Mouse (Mus musculus) erythroblast, embryonic 14.5 days (primary cell): ENCODE measurements around the gene Srl. TPM values are rescaled to one million over a fixed set of nuclear protein-coding genes. Genes with fewer than 3 reads are reported as not detected.

ENCODE experiments used
- H3K27me3 ChIP-seq: 2 replicates; pipeline ENCODE4 v1.6.1; 2012; ENCODE audit warnings: inconsistent platforms; ENCODE audit not compliant: control insufficient read depth
- H3K36me3 ChIP-seq: 2 replicates; pipeline ENCODE4 v1.6.1; 2012; ENCODE audit warnings: mild to moderate bottlenecking, inconsistent platforms; ENCODE audit not compliant: control insufficient read depth
- H3K4me1 ChIP-seq: 2 replicates; pipeline ENCODE4 v1.6.1; 2012; ENCODE audit warnings: inconsistent platforms; ENCODE audit not compliant: control insufficient read depth
- H3K4me3 ChIP-seq: replicated peaks from 2 replicates; pipeline ENCODE3; 2012; ENCODE audit warnings: moderate library complexity, mild to moderate bottlenecking, inconsistent platforms
- H3K9me3 ChIP-seq: 2 replicates; pipeline ENCODE4 v1.6.1; 2012; ENCODE audit warnings: low read length, inconsistent platforms, mixed read lengths; ENCODE audit not compliant: control insufficient read depth
- GATA1 ChIP-seq: IDR thresholded peaks from 2 replicates; pipeline ENCODE4 v1.6.1; 2012; ENCODE audit warnings: low read length, inconsistent platforms, mixed read lengths
- TAL1 ChIP-seq: IDR thresholded peaks from 3 replicates; pipeline ENCODE4 v1.6.1; 2012; ENCODE audit warnings: low read length, inconsistent platforms, mixed read lengths
- polyA plus RNA-seq: library from polyadenylated mRNA; stranded (reverse); fragments of >175 nt; gene quantifications from 2 replicates; pipeline ENCODE4 v1.2.3, GENCODE M21; 2012

Gene Srl
- polyA plus RNA-seq, 1 experiment, result not detected

DNA sequence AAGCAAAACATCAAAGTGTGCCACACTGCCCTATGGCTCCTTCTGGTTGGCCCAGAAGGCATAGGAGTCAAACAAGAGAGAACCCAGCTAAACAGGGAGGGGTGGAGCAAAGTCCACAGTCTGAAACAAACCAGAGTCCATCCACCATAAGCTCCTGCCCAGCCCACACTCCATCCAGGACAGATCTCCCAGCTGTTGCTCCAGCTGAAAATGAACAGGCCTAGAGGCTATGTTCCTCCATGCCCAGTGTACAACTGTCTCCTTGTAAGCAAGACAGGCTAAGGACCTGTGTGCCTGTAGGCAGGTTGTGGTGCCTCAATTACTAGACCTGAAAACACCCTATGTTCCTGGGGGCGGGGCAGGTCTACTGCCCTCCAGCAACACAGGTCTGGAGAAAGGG, 15.5 kb upstream of the Srl start:
- H3K36me3 ChIP-seq, result peaks cover 41% of the 10 kb centered on the region
- peak overlapping the region; percentile 90 for H3K4me3 ChIP-seq
- peaks cover 2% of the 10 kb centered on the region; the same call in 1 of the 2 replicates for H3K9me3 ChIP-seq
- H3K27me3 ChIP-seq, result peaks cover 8% of the 10 kb centered on the region
- peaks cover 92% of the 10 kb centered on the region for H3K4me1 ChIP-seq
- no peak for TF ChIP-seq TAL1
- TF ChIP-seq GATA1, result no peak

DNA sequence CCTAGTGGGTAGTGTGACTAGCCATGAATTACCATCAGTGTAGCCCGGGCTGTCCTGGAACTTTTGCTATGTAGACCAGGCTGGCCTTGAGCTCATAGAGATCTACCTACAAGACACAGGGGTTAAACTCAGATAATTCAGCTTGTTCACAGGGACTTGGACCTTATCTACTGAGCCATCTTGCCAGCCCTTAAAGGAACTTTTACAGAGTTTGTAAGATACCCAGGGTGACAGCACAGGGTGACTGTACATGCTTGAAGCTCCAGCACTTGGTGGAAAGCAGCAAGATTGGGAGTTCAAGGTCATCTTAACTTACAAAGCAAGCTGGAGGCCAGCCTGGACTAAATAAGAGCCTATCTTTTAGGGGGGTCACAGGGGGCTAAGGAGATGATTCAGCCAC, 13.9 kb upstream of the Srl start:
- Histone ChIP-seq H3K4me1 (peaks cover 96% of the 10 kb centered on the region), H3K4me3 (no peak overlapping the region), H3K9me3 (peaks cover 2% of the 10 kb centered on the region; the same call in 1 of the 2 replicates), H3K27me3 (peaks cover 1% of the 10 kb centered on the region; the same call in 1 of the 2 replicates), H3K36me3 (peaks cover 56% of the 10 kb centered on the region)
- no peak for TF ChIP-seq TAL1
- peak; percentile 82 for TF ChIP-seq GATA1

DNA sequence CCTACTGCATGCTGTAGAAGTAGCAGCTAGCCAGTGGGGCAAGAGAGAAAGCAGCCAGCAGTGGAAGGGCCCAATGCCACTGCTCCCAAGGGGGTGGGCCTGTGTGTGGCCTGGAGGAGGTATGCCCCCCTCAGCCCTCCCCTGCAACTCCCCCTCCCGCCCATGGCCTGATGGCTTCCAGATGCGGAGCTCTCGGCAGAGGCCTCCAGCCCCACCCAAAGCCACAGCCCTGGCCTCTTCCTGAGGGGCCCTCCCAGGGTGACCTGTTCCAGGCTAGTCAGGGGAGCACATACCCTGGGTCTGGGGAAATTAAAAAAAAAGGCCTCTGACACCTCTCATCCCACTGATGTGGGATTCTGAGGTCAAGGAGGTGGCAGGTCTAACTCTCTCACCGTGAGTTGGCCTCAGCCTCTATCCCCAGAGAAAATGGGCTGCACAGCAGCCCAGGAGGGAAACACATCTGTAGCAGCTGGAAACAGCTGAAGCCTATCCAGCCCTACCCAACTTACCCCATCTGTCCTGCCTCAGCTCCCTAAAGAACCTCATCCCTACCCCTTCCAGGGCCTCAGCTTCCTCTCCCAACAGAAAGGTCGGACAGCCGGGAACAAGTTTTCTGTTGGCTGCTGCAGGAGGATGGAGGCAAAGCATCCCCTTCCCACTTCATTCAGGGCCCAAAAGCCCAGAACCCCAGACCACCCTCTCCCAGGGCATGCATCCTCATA, 11.4 kb upstream of the Srl start:
- peaks cover 2% of the 10 kb centered on the region; the same call in 1 of the 2 replicates for H3K9me3 ChIP-seq
- TF ChIP-seq GATA1 (no peak), TAL1 (no peak)
- no peaks in the 10 kb centered on the region for H3K27me3 ChIP-seq
- peaks cover 75% of the 10 kb centered on the region for H3K36me3 ChIP-seq
- peak overlapping the region; percentile 60 for H3K4me3 ChIP-seq
- peaks cover 73% of the 10 kb centered on the region for H3K4me1 ChIP-seq

DNA sequence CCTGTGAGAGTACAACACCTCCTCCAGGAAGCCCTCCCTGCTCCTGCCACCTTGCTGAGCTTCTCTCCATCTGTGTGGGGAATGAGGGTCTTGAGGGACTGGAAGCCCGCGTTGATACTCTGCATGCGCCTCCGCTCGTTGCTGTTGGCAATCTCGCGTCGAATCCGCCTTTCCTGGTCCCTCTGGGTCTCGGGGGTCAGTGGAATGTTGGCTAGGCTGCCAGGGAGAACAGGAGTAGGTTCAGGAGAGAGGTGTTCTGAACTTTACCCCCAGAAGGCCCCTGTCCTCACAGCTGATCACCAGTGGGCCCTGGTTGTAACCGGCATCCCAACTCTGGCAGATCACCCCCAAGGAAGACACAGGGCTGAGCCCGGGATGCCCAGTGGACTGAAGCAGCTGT, 10.3 kb upstream of the Srl start:
- TF ChIP-seq TAL1 (no peak), GATA1 (no peak)
- no peaks in the 10 kb centered on the region for H3K27me3 ChIP-seq
- peaks cover 62% of the 10 kb centered on the region for H3K4me1 ChIP-seq
- H3K4me3 ChIP-seq, result no peak overlapping the region
- peaks cover 2% of the 10 kb centered on the region; the same call in 1 of the 2 replicates for H3K9me3 ChIP-seq
- H3K36me3 ChIP-seq, result peaks cover 77% of the 10 kb centered on the region

DNA sequence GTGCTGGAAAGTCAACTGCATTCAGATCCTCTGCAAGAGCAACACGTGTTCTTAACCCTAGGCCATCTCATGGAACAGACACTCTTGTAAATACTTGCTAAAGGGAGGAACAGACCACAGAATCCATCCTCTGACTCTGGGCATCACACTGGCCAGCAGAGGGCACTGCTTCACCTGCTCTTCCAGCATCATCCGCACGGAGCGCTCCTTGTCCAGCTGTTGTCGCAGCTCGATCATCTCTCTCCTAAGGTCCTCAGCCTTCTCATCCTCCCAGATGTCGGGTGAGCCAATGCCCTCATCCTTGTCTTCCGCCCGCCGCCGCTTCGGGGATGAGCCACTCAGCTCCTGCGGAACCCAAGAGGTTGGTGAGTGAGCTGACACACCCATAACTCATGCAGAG, 9.4 kb upstream of the Srl start:
- TF ChIP-seq GATA1 (no peak), TAL1 (no peak)
- peaks cover 80% of the 10 kb centered on the region for H3K36me3 ChIP-seq
- H3K9me3 ChIP-seq, result peaks cover under 1% of the 10 kb centered on the region; the same call in 1 of the 2 replicates
- no peak overlapping the region for H3K4me3 ChIP-seq
- peaks cover 54% of the 10 kb centered on the region for H3K4me1 ChIP-seq
- no peaks in the 10 kb centered on the region for H3K27me3 ChIP-seq

DNA sequence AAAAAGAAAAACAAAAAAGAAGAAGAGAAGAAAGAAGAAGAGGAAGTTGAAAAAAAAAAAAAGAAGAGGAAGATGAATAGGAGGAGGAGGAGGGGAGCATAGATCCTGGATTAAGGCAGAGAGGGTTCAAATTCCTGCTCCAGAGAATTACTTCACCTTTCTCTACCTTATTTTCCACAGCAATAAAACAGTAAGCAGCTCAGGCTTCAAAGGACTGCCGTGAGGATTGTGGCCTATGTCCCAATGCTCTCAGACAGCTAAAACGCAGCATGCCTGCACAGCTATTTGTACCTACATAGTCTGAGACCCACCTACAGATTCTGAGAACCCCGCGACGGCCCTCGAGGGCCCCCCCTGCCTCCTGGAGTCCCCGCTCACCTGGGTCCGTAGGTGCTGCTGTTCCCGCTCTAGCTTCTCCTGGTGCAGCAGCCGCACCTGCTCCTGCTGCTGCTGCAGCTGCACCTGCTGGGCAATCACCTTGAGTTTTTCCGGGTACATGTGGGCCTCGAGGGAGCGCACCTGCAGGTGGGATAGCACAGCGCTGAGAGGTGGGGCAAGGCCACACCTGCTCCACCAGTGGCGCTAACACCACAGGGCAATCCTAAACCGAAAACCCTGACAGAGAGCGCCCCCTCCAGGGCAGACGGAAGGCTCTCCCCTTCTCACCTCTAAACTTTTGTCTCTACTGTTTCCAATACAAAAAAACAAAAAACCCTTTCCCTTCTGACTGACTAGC, 7.5 kb upstream of the Srl start:
- H3K9me3 ChIP-seq, result no peaks in the 10 kb centered on the region
- H3K27me3 ChIP-seq, result no peaks in the 10 kb centered on the region
- peaks cover 79% of the 10 kb centered on the region for H3K36me3 ChIP-seq
- H3K4me3 ChIP-seq, result no peak overlapping the region
- H3K4me1 ChIP-seq, result peaks cover 40% of the 10 kb centered on the region
- TF ChIP-seq TAL1 (no peak), GATA1 (no peak)

DNA sequence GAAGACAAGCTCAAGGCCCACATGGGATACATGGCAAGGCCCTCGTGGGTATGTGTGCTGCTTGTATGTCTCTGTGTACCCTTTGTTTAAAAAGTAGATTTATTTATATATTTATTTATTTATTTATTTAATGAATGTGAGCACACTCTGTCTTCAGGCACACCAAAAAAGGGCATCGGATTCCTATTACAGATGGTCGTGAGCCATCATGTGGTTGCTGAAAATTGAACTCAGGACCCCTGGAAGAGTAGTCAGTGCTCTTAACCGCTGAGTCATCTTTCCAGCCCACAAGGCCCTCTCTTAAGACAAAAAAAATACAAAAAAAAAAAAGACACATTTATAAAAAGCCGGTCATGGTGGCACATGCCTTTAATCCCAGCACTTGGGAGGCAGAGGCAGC, 6.0 kb upstream of the Srl start:
- peaks cover 70% of the 10 kb centered on the region for H3K36me3 ChIP-seq
- TF ChIP-seq GATA1 (no peak), TAL1 (no peak)
- H3K4me3 ChIP-seq, result no peak overlapping the region
- no peaks in the 10 kb centered on the region for H3K27me3 ChIP-seq
- peaks cover 34% of the 10 kb centered on the region for H3K4me1 ChIP-seq
- H3K9me3 ChIP-seq, result no peaks in the 10 kb centered on the region

DNA sequence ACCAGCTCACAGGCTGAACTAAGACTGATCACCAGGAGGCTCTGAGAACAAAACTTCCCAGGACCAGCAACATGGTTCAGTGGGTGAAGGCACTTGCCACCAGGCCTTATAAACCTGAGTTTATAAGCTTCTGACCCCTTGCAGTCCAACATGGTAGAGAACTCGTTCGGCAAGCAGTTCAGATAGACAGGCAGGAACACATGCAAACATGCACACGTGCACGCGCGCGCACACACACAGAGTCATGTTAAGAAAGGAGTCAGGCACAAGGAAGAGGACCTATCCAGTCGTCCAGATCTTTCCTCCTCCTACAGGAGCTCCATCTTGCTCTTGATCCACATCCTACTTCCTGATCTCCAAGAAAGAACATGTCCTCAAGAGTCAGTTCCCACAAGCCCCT, 5.2 kb upstream of the Srl start:
- no peak for TF ChIP-seq TAL1
- TF ChIP-seq GATA1, result no peak
- peaks cover 62% of the 10 kb centered on the region for H3K36me3 ChIP-seq
- no peaks in the 10 kb centered on the region for H3K27me3 ChIP-seq
- no peaks in the 10 kb centered on the region for H3K9me3 ChIP-seq
- H3K4me3 ChIP-seq, result no peak overlapping the region
- H3K4me1 ChIP-seq, result peaks cover 34% of the 10 kb centered on the region

DNA sequence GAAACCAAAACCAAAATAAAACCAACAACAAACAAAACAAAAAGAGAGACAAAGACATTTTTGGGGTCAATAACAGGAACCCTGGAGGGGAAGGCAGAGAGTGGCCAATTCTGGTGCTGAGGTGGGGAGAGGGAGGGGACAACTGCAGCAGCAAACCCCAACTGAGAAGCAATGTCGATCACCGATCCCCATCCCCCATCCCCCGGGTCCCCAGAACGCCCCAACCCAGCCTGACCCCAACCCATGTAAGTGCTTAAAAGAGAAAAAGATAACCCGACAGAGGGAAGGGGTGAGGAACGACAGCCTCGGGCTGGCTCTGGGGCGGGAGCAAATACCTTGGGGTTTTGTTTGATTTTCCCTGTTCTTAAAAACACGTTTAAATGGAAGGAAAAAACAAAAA, 3.2 kb upstream of the Srl start:
- Histone ChIP-seq H3K9me3 (no peaks in the 10 kb centered on the region), H3K36me3 (peaks cover 48% of the 10 kb centered on the region), H3K4me3 (no peak overlapping the region), H3K27me3 (no peaks in the 10 kb centered on the region), H3K4me1 (peaks cover 31% of the 10 kb centered on the region)
- TF ChIP-seq TAL1 (no peak), GATA1 (no peak)
